Mouse (Mus musculus) C2C12 (cell line): Measurements from ENCODE around the gene Aar2.

Experiments
- CEBPB ChIP-seq: IDR thresholded peaks from one replicate; pipeline ENCODE4 v1.6.1; 2011; ENCODE audit warnings: low read depth, mild to moderate bottlenecking, control low read depth, moderate library complexity
- CTCF ChIP-seq: IDR thresholded peaks from one replicate; pipeline ENCODE4 v1.5.1; 2011; ENCODE audit not compliant: control insufficient read depth, insufficient read depth, insufficient read length
- MAX ChIP-seq: IDR thresholded peaks from one replicate; pipeline ENCODE4 v1.6.1; 2011; ENCODE audit warnings: mild to moderate bottlenecking, control low read depth
- MYOD1 ChIP-seq: IDR thresholded peaks from one replicate; pipeline ENCODE4 v1.6.1; 2011; ENCODE audit warnings: low read depth; ENCODE audit not compliant: control insufficient read depth, insufficient read length
- USF1 ChIP-seq: IDR thresholded peaks from one replicate; pipeline ENCODE4 v1.6.1; 2011; ENCODE audit warnings: low read depth, mild to moderate bottlenecking, control low read depth, moderate library complexity

- TF ChIP-seq CTCF (no peak), USF1 (no peak), MAX (no peak), CEBPB (no peak), MYOD1 (no peak)
Observed at GRCm38 (mm10) chr2:156580507-156580906, 33.1 kb downstream of the Aar2 start.
